Mouse (Mus musculus) heart, adult 9 months (tissue): ENCODE results near the gene Cnnm4.
A peak's percentile ranks its signal among the peaks of the same experiment; 100 is the strongest.

Experiments used
- DNase-seq, 2 experiments: peaks; one replicate each; pipeline ENCODE4 v3.0.0; 2022; ENCODE audit warnings: low spot score in 2 of 2

Cnnm4 gene

DNA sequence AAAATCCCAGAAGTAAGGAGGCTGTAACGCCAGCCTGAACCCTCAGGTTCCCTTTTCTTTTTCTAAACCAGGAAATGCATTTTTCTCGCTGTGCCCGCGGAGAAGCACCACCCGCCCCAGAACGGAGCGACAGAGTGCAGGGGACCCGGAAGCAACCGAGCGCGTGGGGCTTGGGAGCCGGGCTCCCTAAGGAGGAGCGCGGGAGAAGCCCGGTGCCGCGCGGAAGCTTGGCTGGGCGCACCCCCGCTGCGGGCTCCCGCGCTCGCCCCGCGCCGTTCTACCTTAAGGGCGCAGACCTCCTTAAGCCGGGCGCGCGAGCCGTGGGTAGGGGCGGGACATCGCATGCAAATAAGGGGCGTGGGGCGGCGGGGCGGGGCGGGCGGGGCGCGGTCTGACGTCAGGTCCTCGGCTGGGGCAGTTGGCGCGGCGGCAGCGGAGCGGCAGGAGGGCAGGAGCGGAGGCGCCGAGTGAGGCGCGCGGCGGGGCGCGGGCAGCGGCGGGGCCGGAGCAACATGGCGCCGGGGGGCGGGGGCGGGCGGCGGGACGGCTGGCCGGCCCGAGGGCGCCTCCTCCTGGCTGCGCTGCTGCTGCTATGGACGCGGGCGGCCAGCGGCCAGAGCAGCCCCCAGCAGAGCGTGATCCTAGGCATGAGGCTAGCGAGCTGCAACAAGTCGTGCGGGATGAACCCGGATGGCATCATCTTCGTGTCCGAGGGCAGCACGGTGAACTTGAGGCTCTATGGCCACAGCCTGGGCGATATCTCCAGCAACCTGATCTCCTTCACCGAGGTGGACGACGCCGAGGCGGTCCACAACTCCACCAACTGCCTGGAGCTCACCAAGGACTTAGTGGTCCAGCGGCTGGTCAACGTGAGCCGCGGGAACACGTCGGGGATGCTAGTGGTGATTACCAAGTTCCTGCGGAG lies at the start of gene Cnnm4:
Gene Cnnm4, plus strand, starts transcription at position 440 of the 925 bp plus-strand sequence.
- DNase-seq, result peak; percentile 84 to 87

DNA sequence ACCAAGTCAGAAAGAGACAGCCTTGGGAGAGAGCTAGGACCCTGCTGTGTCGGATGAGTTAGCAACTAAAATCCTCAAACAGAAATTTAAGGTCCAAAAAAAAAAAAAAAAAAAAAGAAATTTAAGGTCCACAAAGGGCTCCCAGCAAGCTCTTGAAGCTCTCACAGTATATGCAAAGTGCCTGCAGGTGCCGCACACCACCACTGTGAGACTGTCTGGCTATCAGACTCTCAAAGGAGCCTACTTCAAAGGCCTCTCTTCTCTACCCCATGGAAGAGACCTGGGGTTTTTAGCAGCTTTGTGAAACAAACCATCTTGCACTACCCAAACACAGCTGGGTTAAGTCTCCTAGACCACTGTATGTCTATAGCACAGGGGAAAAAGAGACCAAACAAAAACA lies 41.9 kb upstream of the Cnnm4 start:
- no peak for DNase-seq

DNA sequence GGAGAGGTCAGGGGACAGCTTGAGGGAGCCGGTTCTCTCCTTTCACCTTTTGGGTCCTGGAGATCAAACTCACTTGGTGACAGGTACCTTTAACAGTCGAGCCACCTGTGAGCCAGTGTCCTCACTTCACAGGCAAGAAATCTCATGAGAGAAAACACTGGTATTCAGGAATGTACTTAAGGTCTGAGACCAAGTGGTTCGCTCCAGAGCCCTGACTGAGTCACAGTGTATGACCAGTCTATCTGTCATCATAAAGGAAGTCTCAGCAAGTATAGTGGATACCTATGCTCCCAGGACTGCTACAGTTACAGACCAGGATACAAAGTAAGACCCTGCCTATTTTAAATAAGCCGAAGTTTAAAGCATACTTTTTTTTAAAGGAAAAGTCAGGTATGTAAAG lies 38.4 kb upstream of the Cnnm4 start:
- DNase-seq, result no peak

DNA sequence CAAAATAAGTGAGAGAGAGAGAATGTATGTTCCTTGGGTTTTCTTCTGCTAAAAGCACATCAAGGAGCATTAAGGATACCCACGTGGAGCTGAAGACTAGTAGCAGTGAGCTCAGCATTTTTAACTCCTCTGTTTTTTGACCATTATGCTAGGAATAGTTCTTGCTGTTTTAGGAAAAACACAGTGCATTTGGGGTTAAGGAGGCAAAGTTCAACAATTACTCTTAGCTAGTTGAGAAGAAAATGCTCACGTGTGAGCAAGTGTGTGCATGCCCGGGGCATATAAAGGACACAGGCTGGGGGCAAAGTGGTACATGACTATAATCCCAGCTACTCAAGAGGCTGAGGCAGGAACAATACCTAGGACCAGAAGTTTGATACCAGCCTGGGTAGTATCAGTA lies 37.8 kb upstream of the Cnnm4 start:
- DNase-seq, result no peak

DNA sequence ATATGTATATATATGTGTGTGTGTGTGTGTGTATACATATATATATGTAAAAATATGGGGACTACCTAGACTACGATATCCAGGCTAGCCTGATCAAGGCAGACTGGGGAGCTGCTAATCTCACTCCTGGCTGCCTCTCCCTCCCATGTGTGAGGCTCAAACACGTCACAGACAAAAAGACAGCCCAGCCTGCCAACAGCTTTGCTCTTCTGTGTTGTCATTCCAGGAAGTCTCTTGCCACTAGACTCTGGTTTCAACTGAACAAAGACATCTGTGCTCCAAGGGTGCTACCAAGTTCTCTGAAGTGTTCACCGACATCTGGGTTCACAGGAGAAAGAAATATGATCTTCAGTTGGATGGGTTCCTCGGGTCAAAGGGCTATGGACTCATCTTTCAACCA lies 36.3 kb upstream of the Cnnm4 start:
- no peak for DNase-seq

DNA sequence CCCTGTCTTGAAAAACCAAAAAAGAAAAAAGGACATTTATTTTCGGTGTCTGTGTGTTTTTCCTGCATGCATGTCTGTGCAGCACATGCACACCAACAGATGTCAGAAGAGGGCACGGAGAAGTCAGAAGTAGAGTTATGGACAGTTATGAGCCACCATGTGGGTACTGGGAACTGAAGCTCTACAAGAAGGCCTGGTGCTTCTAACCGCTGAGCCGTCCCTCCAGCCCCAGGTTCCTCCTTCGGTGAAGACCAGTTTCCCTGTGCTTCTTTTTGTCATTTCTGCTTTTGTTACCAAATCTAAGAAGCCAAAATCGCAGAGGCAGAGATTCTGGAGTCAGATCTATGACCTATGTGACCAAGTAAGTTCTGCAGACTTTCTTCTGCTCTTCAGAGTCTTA lies 34.9 kb upstream of the Cnnm4 start:
- DNase-seq, result no peak

DNA sequence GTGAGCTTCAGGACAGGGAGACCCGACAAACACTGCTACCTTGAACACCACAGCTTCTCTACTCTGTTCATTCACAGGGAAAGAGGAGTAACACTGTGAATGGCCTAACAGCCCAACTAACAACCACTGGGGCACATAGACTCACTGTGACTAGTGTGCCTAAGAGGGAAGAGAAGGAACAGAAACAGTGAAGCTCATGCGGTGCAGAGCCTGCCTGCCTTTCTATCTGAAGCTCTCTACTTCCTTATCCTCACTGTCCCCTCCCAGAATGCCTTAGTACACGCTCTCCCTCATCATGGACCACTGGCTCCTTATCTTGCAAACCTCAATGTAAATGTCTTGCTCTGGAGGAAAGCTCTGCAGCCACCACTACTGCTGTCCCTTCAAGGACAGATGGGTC lies 34.2 kb upstream of the Cnnm4 start:
- DNase-seq, result no peak

DNA sequence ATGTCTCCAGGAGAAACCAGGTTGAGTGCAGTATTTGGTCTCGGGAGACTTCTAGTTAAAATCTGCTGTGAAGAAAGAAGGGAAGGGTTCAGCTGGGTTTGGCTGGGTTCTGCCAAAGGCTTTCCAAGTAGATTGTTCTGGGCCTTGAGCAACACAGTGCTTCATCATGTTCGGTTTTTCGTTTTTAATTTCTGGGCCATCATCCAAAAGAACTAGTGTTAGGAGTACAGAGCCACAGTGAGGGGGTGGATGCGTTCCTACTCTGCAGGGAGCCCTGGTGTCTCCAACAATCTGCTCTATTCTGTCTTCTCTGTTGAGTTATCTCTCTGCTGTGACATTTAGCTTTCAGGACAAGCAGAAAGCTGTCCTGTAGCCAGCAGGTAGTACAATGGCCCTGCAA lies 30.3 kb upstream of the Cnnm4 start:
- DNase-seq, result peak; percentile 62 to 70

DNA sequence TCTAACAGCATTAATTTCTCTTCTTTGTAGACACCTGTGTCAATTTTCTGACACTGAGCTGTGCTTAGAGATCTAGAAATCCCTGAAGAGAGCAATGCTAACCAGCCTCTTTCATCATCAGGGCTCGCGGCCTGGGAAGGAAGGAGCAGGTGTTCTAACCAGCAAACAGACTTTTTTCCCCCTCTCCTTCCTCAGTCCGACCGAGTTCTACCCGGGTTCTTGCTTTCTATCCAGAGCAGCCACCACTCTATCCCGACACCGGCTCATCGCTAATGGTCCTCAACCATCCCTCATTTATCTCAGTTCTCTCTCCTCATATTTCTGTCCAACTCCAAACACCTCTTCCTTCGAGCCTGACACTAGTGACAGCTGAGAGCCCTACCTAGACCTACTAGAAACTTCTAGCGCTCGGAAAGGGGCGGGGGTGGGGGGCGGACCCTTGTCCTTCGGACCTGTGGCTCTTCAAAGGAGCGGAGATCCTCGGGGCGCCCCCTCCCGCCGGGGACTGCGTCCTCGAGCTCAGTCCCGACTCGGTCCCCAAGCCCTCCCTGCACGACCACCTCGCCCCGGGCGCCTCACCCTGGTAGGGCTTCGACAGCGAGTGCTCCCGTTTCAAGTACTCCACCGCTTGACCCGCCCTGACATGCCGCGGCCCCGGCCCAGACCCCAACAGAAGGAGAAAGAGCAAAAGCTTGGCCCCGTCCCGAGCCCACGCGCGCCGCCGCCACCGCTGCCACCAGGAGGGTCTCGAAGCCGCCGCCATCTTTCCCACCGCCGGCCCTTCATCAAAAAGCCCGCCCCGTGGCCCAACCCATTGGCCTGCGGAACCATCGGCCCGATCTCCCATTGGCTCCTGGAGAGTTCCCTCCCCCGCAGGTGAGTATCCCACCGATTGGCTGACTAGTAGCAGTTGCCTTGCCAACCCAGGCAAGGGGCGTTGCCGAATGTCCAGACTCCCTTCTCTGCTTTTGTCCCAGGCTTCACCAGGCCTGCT lies 26.7 kb upstream of the Cnnm4 start, which contains the start of gene Lman2l:
Gene Lman2l, minus strand, starts transcription at position 801 of the 994 bp plus-strand sequence.
- peak; percentile 95 to 97 for DNase-seq

DNA sequence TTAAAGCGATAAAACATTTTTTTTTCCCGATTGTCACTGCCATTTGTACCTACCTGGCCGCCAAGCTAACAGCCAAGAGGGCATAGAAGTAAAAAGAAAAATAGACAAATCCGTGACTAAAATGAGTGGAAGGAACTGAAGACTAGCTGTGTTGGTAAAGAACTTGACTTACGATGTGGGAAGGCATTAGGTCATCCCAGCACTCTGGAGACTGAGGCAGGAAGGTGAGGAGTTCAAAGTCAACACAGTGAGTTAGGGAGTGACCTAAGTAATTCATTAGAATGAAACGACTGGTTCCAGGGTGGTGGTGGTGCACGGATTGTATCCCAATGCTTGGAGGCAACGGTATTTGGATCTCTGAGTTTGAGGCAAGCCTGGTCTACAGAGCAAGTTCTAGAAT lies 25.9 kb upstream of the Cnnm4 start:
- no peak for DNase-seq

DNA sequence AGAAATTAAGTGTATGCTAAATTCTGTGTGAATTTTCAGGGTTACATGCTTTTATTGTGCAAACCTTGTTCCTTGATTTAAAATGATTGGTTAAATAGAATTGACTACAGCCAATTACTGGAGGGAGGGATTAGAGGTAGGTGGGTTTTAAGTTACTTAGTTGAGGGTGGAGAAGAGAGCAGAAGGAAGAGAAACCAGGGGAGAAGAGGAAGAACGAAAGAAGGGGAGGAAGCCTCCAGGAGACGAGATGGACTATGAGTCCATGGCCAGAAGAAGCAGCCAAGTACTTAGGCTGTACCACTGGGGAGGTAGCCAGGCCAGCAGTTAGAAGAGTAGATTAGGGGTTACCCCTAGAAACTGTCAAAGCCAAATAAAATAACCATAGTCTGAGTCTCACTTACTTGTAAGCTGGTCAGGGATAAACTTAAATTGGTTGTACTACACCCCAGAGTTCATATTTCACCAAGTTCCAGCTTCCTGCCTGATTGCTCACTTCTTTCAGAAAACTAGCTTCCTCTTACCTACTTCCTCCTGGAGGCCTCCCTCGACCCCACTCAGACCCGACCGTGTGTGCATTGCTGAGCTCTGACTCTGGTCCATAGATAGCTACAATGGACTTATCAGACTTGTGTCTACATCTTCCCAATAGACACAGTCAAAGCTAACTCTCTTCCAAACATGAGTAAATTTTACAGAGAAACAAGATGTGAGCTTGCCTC lies 25.2 kb upstream of the Cnnm4 start:
- no peak for DNase-seq

DNA sequence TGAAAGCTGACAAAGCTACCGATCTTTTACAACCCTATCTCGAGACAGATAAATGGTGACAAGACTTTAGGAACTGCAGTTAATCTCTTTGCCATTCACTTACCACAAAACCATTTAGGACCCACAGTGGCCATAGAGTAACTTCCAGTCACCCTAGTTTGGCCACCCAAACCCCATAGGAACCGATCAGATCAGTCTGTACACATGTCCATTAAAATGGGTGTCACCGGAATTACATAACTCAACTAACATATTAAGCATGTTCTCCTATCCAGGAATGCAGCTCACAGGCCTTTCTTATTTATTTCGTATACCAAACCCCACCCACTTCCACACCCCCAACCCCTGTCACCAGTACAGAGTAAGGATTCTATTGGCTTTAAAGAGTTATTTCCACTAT lies 24.6 kb upstream of the Cnnm4 start:
- DNase-seq, result no peak

DNA sequence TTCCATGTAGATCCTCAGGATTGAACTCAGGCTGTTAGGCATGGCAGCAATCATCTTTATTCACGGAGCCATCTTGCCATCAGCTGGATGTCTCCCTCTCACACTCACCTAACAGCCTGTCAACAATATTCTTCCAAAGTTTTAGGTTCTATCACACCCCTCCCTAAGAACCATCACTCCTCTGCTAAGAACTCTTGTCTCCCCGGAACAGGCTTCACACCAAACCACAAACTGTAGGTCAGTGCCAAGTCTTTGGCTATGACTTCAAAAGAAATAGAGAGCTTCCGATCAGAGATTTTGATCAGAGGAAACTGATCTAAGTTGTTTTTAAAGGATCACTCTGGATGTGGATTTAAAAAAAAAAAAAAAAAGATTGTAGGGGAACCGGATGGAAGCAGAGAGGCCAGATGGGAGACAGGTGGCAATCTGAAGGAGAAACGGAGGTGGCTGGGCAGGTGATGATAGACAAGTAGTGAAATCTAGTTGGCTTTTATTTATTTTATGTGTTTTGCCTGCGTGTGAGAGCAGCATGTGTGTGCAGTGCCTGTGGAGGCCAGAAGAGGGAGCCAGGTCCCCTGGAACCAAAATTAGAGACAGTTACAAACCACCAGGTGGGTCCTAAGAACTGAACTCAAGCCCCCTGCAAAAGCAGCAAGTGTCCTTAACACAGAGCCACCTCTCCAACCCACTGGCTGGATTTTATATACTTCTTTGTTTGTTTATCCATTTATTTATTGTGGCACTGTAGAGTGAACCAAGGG lies 17.2 kb upstream of the Cnnm4 start:
- DNase-seq, result no peak

DNA sequence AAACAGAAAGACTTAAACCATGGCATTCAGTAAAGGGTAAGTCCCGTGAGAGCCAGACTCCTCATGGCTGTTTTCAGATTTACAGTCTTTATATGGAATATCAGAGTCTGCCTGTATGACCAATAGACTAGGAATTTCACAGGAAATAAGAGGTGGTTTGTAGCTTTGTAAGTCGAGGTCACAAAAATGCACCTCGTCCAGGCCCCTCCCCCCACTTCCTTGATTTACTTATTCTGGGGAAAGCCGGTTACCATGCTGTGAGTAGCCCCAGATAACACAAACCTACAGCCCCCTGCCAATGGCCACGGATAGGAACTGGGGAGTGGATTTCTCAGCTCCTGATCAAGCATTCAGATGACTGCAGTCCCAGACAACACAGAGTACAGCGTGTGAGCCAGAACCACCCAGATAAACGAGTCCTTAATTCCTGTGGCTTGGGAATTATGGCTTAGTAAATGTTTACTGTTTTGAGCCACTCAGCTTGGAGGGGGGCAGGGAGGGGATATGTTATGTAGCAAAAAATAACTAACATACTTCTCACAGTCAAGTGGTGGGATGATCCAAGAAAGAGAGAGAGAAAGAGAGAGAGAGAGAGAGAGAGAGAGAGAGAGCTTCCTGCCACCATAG lies 13.9 kb upstream of the Cnnm4 start:
- no peak for DNase-seq

DNA sequence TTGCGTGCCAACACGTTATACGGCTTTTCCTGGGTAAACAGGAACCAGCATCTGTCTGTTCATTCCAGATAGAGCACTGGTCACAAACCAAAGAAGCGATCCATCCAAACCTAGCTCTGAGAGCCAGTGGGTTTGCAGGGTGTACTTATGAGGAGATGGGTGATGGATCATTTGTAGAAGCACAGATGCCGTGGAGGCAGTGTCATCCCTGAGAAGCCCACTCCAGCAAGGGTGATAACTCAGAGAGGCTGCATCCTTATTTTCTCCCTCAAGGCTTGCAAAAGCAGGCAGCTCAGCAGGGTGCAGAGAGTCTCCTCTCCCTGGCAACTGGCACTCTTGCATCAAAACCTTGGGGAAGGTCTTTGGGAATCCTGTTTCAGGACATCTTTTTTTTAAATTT lies 13.3 kb upstream of the Cnnm4 start:
- DNase-seq, result no peak

DNA sequence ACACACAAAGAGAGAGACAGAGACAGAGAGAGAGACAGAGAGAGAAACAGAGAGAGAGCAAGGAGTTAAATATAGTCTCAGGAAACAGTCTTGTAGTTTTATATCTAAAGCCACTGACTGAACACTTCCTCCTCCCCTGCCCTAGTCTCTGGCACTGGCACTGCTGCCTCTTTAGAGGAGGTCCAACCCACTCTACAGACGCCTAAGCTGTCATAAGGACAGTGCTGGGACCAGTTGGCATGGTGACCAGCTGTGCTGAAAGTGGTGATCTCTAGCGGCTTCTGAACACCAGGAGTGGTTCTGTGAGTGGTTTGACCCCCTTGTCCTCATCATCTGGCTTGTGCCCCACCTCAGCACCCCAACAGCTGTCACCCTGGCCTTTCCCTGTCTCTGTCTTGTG lies 9.6 kb upstream of the Cnnm4 start:
- DNase-seq, result no peak

DNA sequence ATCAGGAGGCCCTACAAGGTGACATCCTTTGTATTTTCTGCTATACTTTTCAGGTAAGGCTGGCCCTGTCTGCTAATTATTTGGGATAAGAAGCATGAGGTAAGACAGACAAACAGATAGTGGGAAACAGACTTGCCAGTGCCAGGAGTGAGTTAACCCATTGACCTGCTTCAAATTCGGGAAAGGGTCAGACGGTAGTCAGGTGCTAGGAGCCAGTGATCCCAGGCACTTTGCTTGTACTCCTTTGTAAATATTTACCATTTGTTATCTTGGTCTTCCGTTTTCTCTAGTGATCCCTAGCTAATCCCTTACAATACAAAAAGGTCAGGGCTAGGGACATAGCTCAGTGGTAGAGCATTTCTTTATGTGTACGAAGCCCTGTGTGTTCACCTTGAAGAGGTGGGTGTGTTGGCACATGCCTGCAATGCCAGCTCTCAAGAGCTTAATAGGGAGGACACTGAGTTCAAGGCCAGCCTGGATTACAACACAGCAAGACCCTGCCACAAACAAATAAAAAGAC lies 5.7 kb upstream of the Cnnm4 start:
- no peak for DNase-seq

DNA sequence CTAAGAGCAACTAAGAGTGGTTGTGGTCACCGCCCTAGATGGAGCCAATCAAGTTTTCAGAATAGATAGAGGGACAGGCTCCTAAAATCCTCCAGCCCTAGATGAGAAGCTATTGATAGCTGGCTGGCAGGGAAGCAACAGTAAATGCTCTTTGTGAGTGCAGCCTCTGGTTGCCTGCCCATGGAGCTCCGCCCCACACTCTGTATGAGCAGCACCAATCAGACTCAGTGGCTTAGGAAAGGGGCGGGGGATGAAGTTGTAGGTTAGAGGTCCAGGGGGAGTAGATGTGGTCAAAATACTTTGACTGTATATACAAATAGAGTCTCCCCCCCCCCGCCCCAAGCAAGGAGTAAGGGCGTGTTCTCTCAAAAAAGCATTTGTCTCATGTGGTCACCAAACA lies 4.0 kb upstream of the Cnnm4 start:
- no peak for DNase-seq

DNA sequence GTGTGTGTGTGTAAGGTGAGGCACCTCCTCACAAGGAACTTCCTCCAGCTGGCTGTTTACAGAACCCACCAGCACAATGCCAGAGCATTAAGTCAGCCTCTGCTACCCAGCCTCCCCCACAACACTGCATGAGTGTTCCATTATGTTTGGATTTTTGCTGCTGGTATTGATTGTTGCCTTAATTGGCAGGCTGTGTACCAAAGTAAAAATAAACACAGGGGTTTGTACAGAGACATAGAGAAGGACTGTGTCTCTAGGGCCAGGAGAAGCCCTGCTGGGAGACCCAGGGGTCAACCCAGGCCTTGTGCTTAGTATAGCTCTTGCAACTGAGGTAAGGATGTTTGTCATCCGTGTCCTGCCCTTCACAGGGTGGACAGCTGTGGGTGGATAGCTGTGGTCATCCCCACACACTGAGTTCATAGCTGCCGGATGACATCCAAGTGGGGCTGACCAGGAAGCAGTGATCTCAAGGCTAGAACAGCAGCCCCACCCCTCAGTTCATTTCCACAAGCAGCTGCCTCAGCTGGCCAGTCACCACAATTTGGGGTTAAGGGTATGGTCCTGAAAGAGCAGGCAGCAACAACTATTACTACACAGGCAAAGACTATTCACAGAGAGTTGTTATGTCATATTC lies 1.5 kb upstream of the Cnnm4 start:
- peak; percentile 53 to 59 for DNase-seq

DNA sequence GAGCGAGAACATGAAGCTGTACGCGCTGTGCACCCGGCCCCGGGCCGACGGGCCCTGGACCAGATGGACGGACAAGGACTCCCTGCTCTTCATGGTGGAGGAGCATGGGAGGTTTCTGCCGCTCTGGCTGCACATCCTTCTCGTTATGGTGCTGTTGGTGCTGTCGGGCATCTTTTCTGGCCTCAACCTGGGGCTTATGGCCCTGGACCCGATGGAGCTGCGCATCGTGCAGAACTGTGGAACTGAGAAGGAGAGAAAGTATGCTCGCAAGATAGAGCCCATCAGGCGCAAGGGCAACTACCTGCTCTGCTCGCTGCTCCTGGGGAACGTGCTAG lies 653 bp downstream of the Cnnm4 start:
- no peak for DNase-seq
